Mouse (Mus musculus): ENCODE results near the gene Clcn6.
"Not testable (repeated sequence)": the region's sequence is repeated elsewhere in the genome, so short reads cannot be mapped to it uniquely, and the experiment has no call there.

Gene Clcn6

GRCm38 (mm10) chr4:148065702-148066400 lies 27.2 kb upstream of the Clcn6 start:
- no peak for DNase-seq (ENCODE audit: low read depth, low spot score)

- no peak for DNase-seq (ENCODE audit: low read depth, low spot score)
Measured at GRCm38 (mm10) chr4:148061086-148061480, 22.5 kb upstream of the Clcn6 start.

- DNase-seq (ENCODE audit: low read depth, low spot score): peak; percentile 53
Measured at GRCm38 (mm10) chr4:148060120-148061085, 21.8 kb upstream of the Clcn6 start.

GRCm38 (mm10) chr4:148058993-148059392 lies 20.4 kb upstream of the Clcn6 start:
- DNase-seq (ENCODE audit: low read depth, low spot score): no peak

- no peak for DNase-seq (ENCODE audit: low read depth, low spot score)
Measured at GRCm38 (mm10) chr4:148058218-148058819, 19.7 kb upstream of the Clcn6 start.

GRCm38 (mm10) chr4:148057661-148058209 lies 19.1 kb upstream of the Clcn6 start:
- no peak for DNase-seq (ENCODE audit: low read depth, low spot score)

- no peak for DNase-seq (ENCODE audit: low read depth, low spot score)
Measured at GRCm38 (mm10) chr4:148056801-148057200, 18.2 kb upstream of the Clcn6 start.

GRCm38 (mm10) chr4:148056246-148056645 lies 17.6 kb upstream of the Clcn6 start:
- no peak for DNase-seq (ENCODE audit: low read depth, low spot score)

- DNase-seq (ENCODE audit: low read depth, low spot score): no peak
Measured at GRCm38 (mm10) chr4:148054961-148055695, 16.5 kb upstream of the Clcn6 start.

GRCm38 (mm10) chr4:148053417-148053920 lies 14.8 kb upstream of the Clcn6 start:
- no peak for DNase-seq (ENCODE audit: low read depth, low spot score)

- no peak for DNase-seq (ENCODE audit: low read depth, low spot score)
Measured at GRCm38 (mm10) chr4:148052976-148053375, 14.4 kb upstream of the Clcn6 start.

- DNase-seq (ENCODE audit: low read depth, low spot score): no peak
Measured at GRCm38 (mm10) chr4:148051886-148052285, 13.3 kb upstream of the Clcn6 start.

GRCm38 (mm10) chr4:148051046-148051776 lies 12.6 kb upstream of the Clcn6 start:
- no peak for DNase-seq (ENCODE audit: low read depth, low spot score)

GRCm38 (mm10) chr4:148050396-148050914 lies 11.8 kb upstream of the Clcn6 start:
- not testable (repeated sequence) for DNase-seq (ENCODE audit: low read depth, low spot score)

GRCm38 (mm10) chr4:148046450-148047031 lies 7.9 kb upstream of the Clcn6 start:
- no peak for DNase-seq (ENCODE audit: low read depth, low spot score)

- DNase-seq (ENCODE audit: low read depth, low spot score): no peak
Measured at GRCm38 (mm10) chr4:148044113-148044512, 5.5 kb upstream of the Clcn6 start.

- DNase-seq (ENCODE audit: low read depth, low spot score): not testable (repeated sequence)
Measured at GRCm38 (mm10) chr4:148043327-148043726, 4.7 kb upstream of the Clcn6 start.

GRCm38 (mm10) chr4:148041611-148042191 lies 3.1 kb upstream of the Clcn6 start:
- DNase-seq (ENCODE audit: low read depth, low spot score): peak; percentile 64

- peak; percentile 50 for DNase-seq (ENCODE audit: low read depth, low spot score)
Measured at GRCm38 (mm10) chr4:148040933-148041610, 2.5 kb upstream of the Clcn6 start.

All from CD4-positive, CD25-positive, alpha-beta regulatory T cell, adult 2 months (primary cell).